Comparison of ENCODE assay signal across 25 mouse cellular contexts in genomic region chr2:71162831-71163621, GRCm38 (mm10). TPM values are rescaled to one million over a fixed set of nuclear protein-coding genes. Genes with fewer than 3 reads are reported as not detected.
DNase-seq lines count a peak whose midpoint lies in the region; ATAC-seq and TF ChIP-seq lines count a peak whose summit lies in the region.
"Had no signal": no experiment of that assay in that cellular context is flagged by ENCODE, and none has a peak within 500 bp of the region (broad histone marks: within the 10 kb centered on the region; RNA-seq: fewer than 3 reads in every experiment).

No protein-coding gene starts in this region.

- WGBS in kidney, adult 2 months: 56% methylated on average over 25 of the region's 25 CpGs
- WGBS in liver, embryonic 15.5 days (ENCODE audit: insufficient replicate concordance): 55% methylated on average over 25 of the region's 25 CpGs

- H3K27ac ChIP-seq in kidney, adult 2 months (ENCODE audit: insufficient read depth, low read depth, low read length): peak overlapping the region; percentile 79
- peak overlapping the region; percentile 61 for H3K27ac ChIP-seq in liver, embryonic 15.5 days (replicated peaks)
- H3K27ac ChIP-seq: forebrain, embryonic 13.5 days; limb, embryonic 15.5 days; midbrain, embryonic 15.5 days; neural tube, embryonic 15.5 days; stomach, postnatal 0 days had no signal

- TF ChIP-seq CTCF in kidney, adult 2 months (conservative IDR thresholded peaks at IDR 0.05; ENCODE audit: insufficient read depth, insufficient read length, low read depth, low read length): no peak

- no peak overlapping the region for H3K9ac ChIP-seq in liver, embryonic 15.5 days
- H3K9ac ChIP-seq: forebrain, embryonic 13.5 days; limb, embryonic 15.5 days; midbrain, embryonic 15.5 days; neural tube, embryonic 15.5 days had no signal

- TF ChIP-seq POLR2A in kidney, adult 2 months (IDR thresholded peaks at IDR 0.05; ENCODE audit: low read depth, low read length): no peak

- DNase-seq in kidney, adult 2 months: peak; percentile 85
- DNase-seq in kidney, postnatal 10 days: no peak
- DNase-seq in ZHBTc4 (ENCODE audit: low read depth, low spot score): peak; percentile 29
- DNase-seq in kidney, postnatal 14 days: peak; percentile 78
- no peak for DNase-seq in left cerebral cortex, adult 11 months (ENCODE audit: low spot score)
- DNase-seq in heart, adult 11 months: no peak
- DNase-seq in heart, postnatal 25 days (ENCODE audit: low spot score): no peak
- DNase-seq: adrenal gland, postnatal 10 days; cerebellum, adult 9-11 months; gastrocnemius, postnatal 10 days; heart, adult 18-20 months; heart, postnatal 4 days; right cerebral cortex, postnatal 4 days; thymus, postnatal 25 days had no signal

- intact Hi-C loops in heart, postnatal 25 days (cut with DNase I): no loop called here

- no peak overlapping the region for H3K4me3 ChIP-seq in kidney, adult 2 months (ENCODE audit: insufficient read depth, low read depth, low read length)
- no peak overlapping the region for H3K4me3 ChIP-seq in liver, embryonic 15.5 days (replicated peaks)
- H3K4me3 ChIP-seq: forebrain, embryonic 13.5 days; limb, embryonic 15.5 days; megakaryocyte, embryonic 14.5 days; midbrain, embryonic 15.5 days; neural tube, embryonic 15.5 days had no signal

- H3K4me2 ChIP-seq in liver, embryonic 15.5 days: peak overlapping the region; percentile 50
- H3K4me2 ChIP-seq: forebrain, embryonic 13.5 days; limb, embryonic 15.5 days; midbrain, embryonic 15.5 days; neural tube, embryonic 15.5 days had no signal

- peaks cover 15% of the 10 kb centered on the region for H3K4me1 ChIP-seq in kidney, adult 2 months (ENCODE audit: control insufficient read depth, insufficient read depth, low read length)
- H3K4me1 ChIP-seq in liver, embryonic 15.5 days (replicated peaks): peaks cover 21% of the 10 kb centered on the region
- H3K4me1 ChIP-seq: limb, embryonic 15.5 days; megakaryocyte, embryonic 14.5 days had no signal

- no peaks in the 10 kb centered on the region for H3K9me3 ChIP-seq in liver, embryonic 15.5 days (replicated peaks)
- H3K9me3 ChIP-seq: forebrain, embryonic 13.5 days; limb, embryonic 15.5 days; megakaryocyte, embryonic 14.5 days; midbrain, embryonic 15.5 days; neural tube, embryonic 15.5 days had no signal

- H3K27me3 ChIP-seq in kidney, adult 2 months (replicated peaks; ENCODE audit: control insufficient read depth, insufficient read depth, low read length): no peaks in the 10 kb centered on the region
- H3K27me3 ChIP-seq in liver, embryonic 15.5 days: no peaks in the 10 kb centered on the region
- H3K27me3 ChIP-seq: CH12.LX; forebrain, embryonic 13.5 days; limb, embryonic 15.5 days; midbrain, embryonic 15.5 days; neural tube, embryonic 15.5 days; Patski had no signal

- ATAC-seq in liver, embryonic 15.5 days (ENCODE audit: insufficient read depth): peak; percentile 82
- ATAC-seq: activated CD4-positive, CD25-positive, alpha-beta regulatory T cell, adult 4 months; forebrain, embryonic 13.5 days; lung, postnatal 0 days; midbrain, embryonic 15.5 days; Patski had no signal

- H3K36me3 ChIP-seq in kidney, adult 2 months (ENCODE audit: control insufficient read depth, insufficient read depth, low read length): no peaks in the 10 kb centered on the region
- no peaks in the 10 kb centered on the region for H3K36me3 ChIP-seq in liver, embryonic 15.5 days (replicated peaks)
- H3K36me3 ChIP-seq: limb, embryonic 15.5 days; midbrain, embryonic 15.5 days; neural tube, embryonic 15.5 days had no signal

RNA-seq across cellular contexts. Expression of gene Cybrd1, which starts 45.3 kb away (rescaled TPM):
- polyA plus RNA-seq in kidney, adult 2 months (2012; rRNA removed): 0.25 and 0.42 TPM in 2 replicates
- 1.1 and 1.4 TPM in 2 replicates for polyA plus RNA-seq in liver, embryonic 15.5 days (2015; fragmentation: Nextera tagmentation; extraction: Ambion mirVana)
- total RNA-seq in heart, postnatal 25 days (2021): 1 to 10 TPM; 1.5 to 1.9 TPM
- total RNA-seq: CH12.LX had no signal

RNA-seq across cellular contexts. Expression of gene Dync1i2, which starts 48.5 kb away (rescaled TPM):
- polyA plus RNA-seq in kidney, adult 2 months (2012; rRNA removed): 17.5 and 28.8 TPM in 2 replicates
- polyA plus RNA-seq in liver, embryonic 15.5 days (2015; fragmentation: Nextera tagmentation; extraction: Ambion mirVana): 22.5 and 24.2 TPM in 2 replicates
- total RNA-seq in heart, postnatal 25 days (2021): 10 to 100 TPM; 55.8 to 63.1 TPM

Comparison
In these comparisons a context has a peak if more than half of its experiments do, and no peak if none do; other contexts are left out.
1. DNase-seq: peak in kidney, adult 2 months (single experiment), ZHBTc4 (single experiment) and kidney, postnatal 14 days (single experiment); none in kidney, postnatal 10 days (single experiment), left cerebral cortex, adult 11 months (single experiment), heart, adult 11 months (single experiment) and heart, postnatal 25 days (single experiment).